Mouse (Mus musculus) liver, embryonic 12.5 days (tissue): ENCODE results near the gene Shc1. TPM values are rescaled to one million over a fixed set of nuclear protein-coding genes. Genes with fewer than 3 reads are reported as not detected.

ENCODE experiments used
- ATAC-seq: fragments of 200-750 bp; cut with Nextera tagmentation; 2 replicates; pipeline ENCODE4 v1.8.0; 2017; ENCODE audit warnings: moderate number of reproducible peaks, mild to moderate bottlenecking, moderate library complexity
- H3K27ac ChIP-seq: fragments of 300-500 bp; sonication (generic); 2 replicates; pipeline ENCODE4 v1.5.1; 2016; ENCODE audit warnings: mild to moderate bottlenecking
- H3K27me3 ChIP-seq: fragments of 300-500 bp; sonication (generic); replicated peaks from 2 replicates; pipeline ENCODE4 v1.6.1; 2016; ENCODE audit warnings: mild to moderate bottlenecking, moderate library complexity
- H3K36me3 ChIP-seq: fragments of 300-500 bp; sonication (generic); 2 replicates; pipeline ENCODE4 v1.6.1; 2016; ENCODE audit warnings: mild to moderate bottlenecking, moderate library complexity
- H3K4me1 ChIP-seq: fragments of 300-500 bp; sonication (generic); 2 replicates; pipeline ENCODE4 v1.6.1; 2016
- H3K4me2 ChIP-seq: fragments of 300-500 bp; sonication (generic); 2 replicates; pipeline ENCODE4 v1.6.1; 2016; ENCODE audit warnings: mild to moderate bottlenecking, moderate library complexity
- H3K4me3 ChIP-seq: fragments of 300-500 bp; sonication (generic); 2 replicates; pipeline ENCODE4 v1.5.1; 2016; ENCODE audit warnings: mild to moderate bottlenecking, moderate library complexity
- H3K9ac ChIP-seq: fragments of 300-500 bp; sonication (generic); 2 replicates; pipeline ENCODE4 v1.6.1; 2016; ENCODE audit warnings: mild to moderate bottlenecking, moderate library complexity
- H3K9me3 ChIP-seq: fragments of 300-500 bp; sonication (generic); replicated peaks from 2 replicates; pipeline ENCODE4 v1.6.1; 2016; ENCODE audit warnings: mild to moderate bottlenecking, moderate library complexity
- WGBS: fragments of 180-500 bp; shearing (Covaris S2); methylation state at CpG from one replicate; pipeline ENCODE4 v1.1.7; 2016; ENCODE audit not compliant: insufficient replicate concordance; 5-methylcytosine and 5-hydroxymethylcytosine counted together
- polyA plus RNA-seq: library from polyadenylated mRNA; unstranded; fragments of >200 nt; fragmentation: Nextera tagmentation; extraction: Ambion mirVana; gene quantifications from 2 replicates; pipeline ENCODE4 v1.2.1, GENCODE M21; 2016

Gene Shc1
- polyA plus RNA-seq, 1 experiment from 2014 or later: 56.8 TPM

GRCm38 (mm10) chr3:89408448-89408847 lies 9.8 kb upstream of the Shc1 start:
- Histone ChIP-seq H3K27ac (no peak overlapping the region), H3K9ac (no peak overlapping the region), H3K27me3 (no peaks in the 10 kb centered on the region), H3K36me3 (peaks cover 58% of the 10 kb centered on the region), H3K4me2 (no peak overlapping the region), H3K4me1 (peaks cover 31% of the 10 kb centered on the region), H3K4me3 (no peak overlapping the region), H3K9me3 (no peaks in the 10 kb centered on the region)
- no peak for ATAC-seq
- WGBS: 73% methylated on average over 16 of the region's 16 CpGs

DNA sequence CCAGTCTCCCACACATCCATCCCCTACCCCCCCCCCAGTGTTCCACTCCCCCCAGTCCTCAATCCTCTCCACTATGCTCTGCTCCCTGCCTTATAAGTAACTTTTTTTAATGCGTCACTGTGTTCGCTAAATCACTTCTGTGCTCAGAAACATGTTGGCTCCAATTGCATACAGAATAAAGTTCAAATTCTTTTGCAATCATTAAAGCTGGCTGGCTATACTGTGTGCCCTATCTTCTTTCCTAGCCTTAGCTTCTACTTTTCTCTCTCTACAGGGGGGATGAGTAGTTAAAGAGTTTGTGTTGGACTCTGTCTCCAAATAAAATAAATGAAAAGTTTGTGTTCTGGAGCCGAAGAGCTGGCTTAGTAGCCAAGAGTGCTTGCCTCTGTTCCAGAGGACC lies 8.5 kb upstream of the Shc1 start:
- 84% methylated on average over 3 of the region's 3 CpGs for WGBS
- ATAC-seq: no peak

DNA sequence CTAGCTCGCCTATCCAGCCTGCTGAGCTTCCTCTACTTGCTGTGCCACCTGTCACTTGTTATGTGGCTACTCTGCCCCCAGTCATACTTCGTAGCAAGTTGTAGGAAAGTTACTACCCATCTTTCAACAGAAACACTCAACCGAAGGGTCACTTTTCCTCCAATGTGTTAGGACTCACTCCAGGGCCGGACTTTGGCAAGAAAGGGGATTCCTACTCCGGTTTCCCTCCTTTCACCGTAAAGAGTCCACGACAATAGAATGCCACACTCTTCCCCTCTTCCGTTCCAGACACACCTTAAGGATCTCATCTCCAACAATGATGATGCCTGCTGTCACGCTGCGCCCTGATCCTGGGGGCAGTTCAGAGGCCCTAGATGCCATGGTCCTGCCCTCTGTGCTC lies 7.4 kb upstream of the Shc1 start:
- no peaks in the 10 kb centered on the region for H3K27me3 ChIP-seq
- peak overlapping the region; percentile 59 for H3K27ac ChIP-seq
- H3K4me1 ChIP-seq: peaks cover 33% of the 10 kb centered on the region
- peaks cover 57% of the 10 kb centered on the region for H3K36me3 ChIP-seq
- peak overlapping the region; percentile 78 for H3K9ac ChIP-seq
- peak overlapping the region; percentile 71 for H3K4me3 ChIP-seq
- 0 out of 2 replicates have a peak, but pooled peaks cover 4% of the 10 kb centered on the region for H3K9me3 ChIP-seq
- 67% methylated on average over 10 of the region's 10 CpGs for WGBS
- H3K4me2 ChIP-seq: peak overlapping the region; percentile 80
- no peak for ATAC-seq

More for the DNA sequence above, 8.5 kb upstream of the Shc1 start:
- Histone ChIP-seq H3K4me2 (no peak overlapping the region), H3K9me3 (0 out of 2 replicates have a peak, but pooled peaks cover under 1% of the 10 kb centered on the region), H3K4me1 (peaks cover 31% of the 10 kb centered on the region), H3K4me3 (no peak overlapping the region), H3K9ac (no peak overlapping the region), H3K36me3 (peaks cover 57% of the 10 kb centered on the region), H3K27me3 (no peaks in the 10 kb centered on the region), H3K27ac (no peak overlapping the region)

DNA sequence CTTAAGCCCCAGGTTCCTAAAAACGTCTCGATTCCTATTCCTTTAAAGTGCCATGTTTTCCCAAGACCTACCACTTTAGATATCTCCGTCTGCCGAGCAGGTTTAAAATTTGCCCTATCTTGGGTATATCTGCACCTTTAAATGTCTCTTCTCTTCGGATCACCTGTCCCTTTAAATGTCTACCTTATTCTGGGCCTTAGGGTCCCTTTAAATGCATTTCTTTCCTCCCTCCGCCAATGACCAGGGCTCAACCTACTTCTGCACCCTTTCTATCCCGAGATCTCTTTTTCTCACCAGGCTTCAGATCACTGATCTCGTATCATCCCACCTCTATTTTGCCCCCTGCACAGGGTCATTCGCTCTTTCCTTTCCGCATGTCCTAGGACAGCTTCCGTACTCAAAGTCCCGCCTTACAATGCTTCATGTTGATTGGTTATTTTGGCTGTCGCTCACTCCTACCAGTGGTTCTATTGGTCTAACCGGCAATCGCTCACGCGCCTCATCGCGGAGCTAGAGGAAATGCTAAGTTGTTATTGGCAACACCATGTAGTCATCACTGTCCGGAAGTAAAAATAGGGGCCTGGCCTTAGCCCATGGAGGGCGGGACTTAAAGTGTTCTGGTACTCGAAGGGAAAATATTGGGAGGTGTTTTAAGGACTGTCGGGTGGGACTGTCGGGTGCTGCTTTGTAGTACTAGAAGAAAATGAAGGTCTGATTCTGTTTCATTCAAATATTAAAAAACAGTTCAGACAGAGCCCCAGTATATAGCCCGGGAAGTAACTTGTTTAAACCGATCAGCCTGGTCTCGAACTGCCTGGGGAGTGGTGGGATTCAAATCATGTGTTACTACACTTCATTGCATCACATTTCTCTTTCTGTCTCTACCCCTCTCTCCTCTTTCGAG lies 6.5 kb upstream of the Shc1 start, which contains the start of gene Flad1:
Flad1 (minus strand) TSS at position 381 of the 904 bp plus-strand sequence.
- peak; percentile 100 for ATAC-seq
- peaks cover 63% of the 10 kb centered on the region for H3K36me3 ChIP-seq
- H3K9ac ChIP-seq: peak within 1 kb of the TSS; percentile 78
- H3K4me2 ChIP-seq: peak within 1 kb of the TSS; percentile 80
- peaks cover 42% of the 10 kb centered on the region for H3K4me1 ChIP-seq
- H3K27me3 ChIP-seq: no peaks in the 10 kb centered on the region
- H3K27ac ChIP-seq: peak within 1 kb of the TSS; percentile 79
- 0 out of 2 replicates have a peak, but pooled peaks cover 4% of the 10 kb centered on the region for H3K9me3 ChIP-seq
- WGBS: 3% methylated on average over 28 of the region's 28 CpGs
- peak within 1 kb of the TSS; percentile 71 for H3K4me3 ChIP-seq

- Histone ChIP-seq H3K4me2 (peak overlapping the region; percentile 97), H3K27me3 (no peaks in the 10 kb centered on the region), H3K4me3 (peak overlapping the region; percentile 75; the same call in 1 of the 2 replicates), H3K27ac (no peak overlapping the region; the same call in 1 of the 2 replicates), H3K36me3 (peaks cover 39% of the 10 kb centered on the region), H3K9ac (no peak overlapping the region), H3K9me3 (0 out of 2 replicates have a peak, but pooled peaks cover 4% of the 10 kb centered on the region), H3K4me1 (peaks cover 43% of the 10 kb centered on the region)
- WGBS: 90% methylated on average over 8 of the region's 8 CpGs
- no peak for ATAC-seq
Measured at GRCm38 (mm10) chr3:89416158-89416557, 2.1 kb upstream of the Shc1 start.

- Histone ChIP-seq H3K36me3 (peaks cover 39% of the 10 kb centered on the region), H3K4me2 (peak overlapping the region; percentile 97), H3K27ac (peak overlapping the region; percentile 94), H3K9ac (peak overlapping the region; percentile 78), H3K4me3 (peak overlapping the region; percentile 75), H3K9me3 (0 out of 2 replicates have a peak, but pooled peaks cover 4% of the 10 kb centered on the region), H3K4me1 (peaks cover 50% of the 10 kb centered on the region), H3K27me3 (no peaks in the 10 kb centered on the region)
- ATAC-seq: no peak
- WGBS: 23% methylated on average over 2 of the region's 2 CpGs
Measured at GRCm38 (mm10) chr3:89417131-89417530, 1.1 kb upstream of the Shc1 start.

GRCm38 (mm10) chr3:89417840-89418169 lies 438 bp upstream of the Shc1 start:
- Histone ChIP-seq H3K4me3 (peak overlapping the region; percentile 75), H3K9ac (peak overlapping the region; percentile 78), H3K36me3 (peaks cover 41% of the 10 kb centered on the region), H3K27me3 (no peaks in the 10 kb centered on the region), H3K9me3 (0 out of 2 replicates have a peak, but pooled peaks cover 4% of the 10 kb centered on the region), H3K27ac (peak overlapping the region; percentile 94), H3K4me1 (peaks cover 54% of the 10 kb centered on the region), H3K4me2 (peak overlapping the region; percentile 97)
- 0% methylated on average over 20 of the region's 20 CpGs for WGBS
- ATAC-seq: peak; percentile 9

DNA sequence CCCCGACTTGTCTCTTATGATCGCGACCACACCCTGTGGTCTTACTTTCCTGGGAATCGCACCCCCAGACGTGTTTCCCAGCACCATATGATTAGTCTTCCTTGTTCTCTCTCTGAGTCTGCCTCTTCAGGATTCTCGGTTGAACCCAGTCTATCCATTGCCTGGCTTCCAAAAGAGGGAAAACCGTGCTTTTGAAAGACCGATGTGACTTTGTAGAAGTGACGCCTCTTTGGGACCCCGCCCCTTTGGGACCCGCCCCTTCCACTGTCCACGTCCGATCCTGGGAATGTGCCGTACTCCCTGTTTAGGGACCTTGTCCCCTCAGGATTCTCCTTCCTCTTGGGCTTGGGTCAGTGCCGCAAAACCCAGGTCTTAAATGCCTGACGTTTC lies 613 bp downstream of the Shc1 start:
- H3K4me3 ChIP-seq: peak overlapping the region; percentile 75
- peaks cover 65% of the 10 kb centered on the region for H3K4me1 ChIP-seq
- under 1% methylated on average over 16 of the region's 16 CpGs for WGBS
- H3K27me3 ChIP-seq: no peaks in the 10 kb centered on the region
- H3K36me3 ChIP-seq: peaks cover 43% of the 10 kb centered on the region
- no peak for ATAC-seq
- peak overlapping the region; percentile 78 for H3K9ac ChIP-seq
- H3K27ac ChIP-seq: peak overlapping the region; percentile 94
- H3K4me2 ChIP-seq: peak overlapping the region; percentile 97
- H3K9me3 ChIP-seq: 0 out of 2 replicates have a peak, but pooled peaks cover 4% of the 10 kb centered on the region

DNA sequence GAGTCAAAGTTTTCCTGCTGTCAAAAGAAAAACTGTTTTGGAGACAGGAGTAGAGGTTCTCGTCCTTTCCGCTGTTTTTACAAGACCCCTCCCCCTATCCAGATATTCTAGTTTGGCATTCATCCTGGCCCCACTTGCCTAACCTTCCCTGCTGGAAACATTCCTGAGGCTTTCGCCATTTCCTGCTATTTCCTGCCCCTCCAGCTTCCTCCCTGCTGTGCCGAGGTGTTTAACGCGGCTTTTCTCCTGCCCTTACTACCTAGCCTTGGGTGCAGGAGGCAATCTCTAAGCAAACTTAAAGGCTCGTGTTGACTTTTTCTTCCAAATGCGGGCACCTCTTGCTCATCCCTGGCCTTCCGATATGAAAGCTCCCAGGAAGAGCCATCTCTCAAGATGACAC lies 1.3 kb downstream of the Shc1 start:
- Histone ChIP-seq H3K4me3 (peak overlapping the region; percentile 75), H3K4me2 (peak overlapping the region; percentile 97), H3K27ac (peak overlapping the region; percentile 94), H3K27me3 (no peaks in the 10 kb centered on the region), H3K36me3 (peaks cover 43% of the 10 kb centered on the region), H3K4me1 (peaks cover 72% of the 10 kb centered on the region), H3K9ac (peak overlapping the region; percentile 78), H3K9me3 (0 out of 2 replicates have a peak, but pooled peaks cover 4% of the 10 kb centered on the region)
- no peak for ATAC-seq
- WGBS: 8% methylated on average over 9 of the region's 9 CpGs

- no peak for ATAC-seq
- 31% methylated on average over 3 of the region's 3 CpGs for WGBS
Measured at GRCm38 (mm10) chr3:89419981-89420380, 1.7 kb downstream of the Shc1 start.

GRCm38 (mm10) chr3:89420421-89420820 lies 2.2 kb downstream of the Shc1 start:
- Histone ChIP-seq H3K9ac (peak overlapping the region; percentile 81), H3K4me3 (peak overlapping the region; percentile 65), H3K4me1 (peaks cover 81% of the 10 kb centered on the region), H3K27me3 (no peaks in the 10 kb centered on the region), H3K4me2 (peak overlapping the region; percentile 97), H3K27ac (peak overlapping the region; percentile 89), H3K9me3 (no peaks in the 10 kb centered on the region), H3K36me3 (peaks cover 43% of the 10 kb centered on the region)
- 51% methylated on average over 2 of the region's 2 CpGs for WGBS
- ATAC-seq: no peak

More at GRCm38 (mm10) chr3:89419981-89420380, 1.7 kb downstream of the Shc1 start:
- H3K27me3 ChIP-seq: no peaks in the 10 kb centered on the region
- H3K4me2 ChIP-seq: peak overlapping the region; percentile 97
- 0 out of 2 replicates have a peak, but pooled peaks cover under 1% of the 10 kb centered on the region for H3K9me3 ChIP-seq
- H3K4me3 ChIP-seq: peak overlapping the region; percentile 75
- H3K27ac ChIP-seq: peak overlapping the region; percentile 94
- peaks cover 43% of the 10 kb centered on the region for H3K36me3 ChIP-seq
- peak overlapping the region; percentile 78 for H3K9ac ChIP-seq
- H3K4me1 ChIP-seq: peaks cover 76% of the 10 kb centered on the region
